Mouse (Mus musculus): Measurements from ENCODE around the gene Diras2. TPM values are rescaled to one million over a fixed set of nuclear protein-coding genes. Genes with fewer than 3 reads are reported as not detected.

The Diras2 gene
- total RNA-seq, 1 experiment: 0.76 TPM

GRCm38 (mm10) chr13:52516561-52516960 is 14.5 kb downstream of the Diras2 start:
- Histone ChIP-seq H3K9ac (ENCODE audit: insufficient read depth, low read depth, low read length, poor library complexity, severe bottlenecking) (no peak overlapping the region), H3K4me1 (ENCODE audit: control insufficient read depth in 2 of 2, insufficient read depth in 2 of 2, low read length in 2 of 2, poor library complexity in 1 of 2) (no peaks in the 10 kb centered on the region), H3K27ac (ENCODE audit: insufficient read depth, low read depth, low read length, poor library complexity, severe bottlenecking) (no peak overlapping the region), H3K4me3 (ENCODE audit: insufficient read depth in 1 of 2, low read depth in 1 of 2, low read length in 2 of 2, poor library complexity in 1 of 2, severe bottlenecking in 1 of 2) (no peak overlapping the region), H3K9me3 (ENCODE audit: control insufficient read depth, insufficient read depth, low read depth, low read length) (no peaks in the 10 kb centered on the region), H3K36me3 (ENCODE audit: control insufficient read depth, insufficient read depth, low read length, poor library complexity, severe bottlenecking) (no peaks in the 10 kb centered on the region)
- TF ChIP-seq ZC3H11A (IDR thresholded peaks at IDR 0.05; ENCODE audit: borderline replicate concordance, low read depth, low read length): no peak
- TF ChIP-seq HCFC1 (IDR thresholded peaks at IDR 0.05; ENCODE audit: borderline replicate concordance, insufficient read depth, low read length): no peak
- no peak for TF ChIP-seq ZNF384 (IDR thresholded peaks at IDR 0.05; ENCODE audit: low read depth, low read length)
- TF ChIP-seq MAFK (IDR thresholded peaks at IDR 0.05; ENCODE audit: insufficient read depth, low read depth, low read length): no peak
- no peak for TF ChIP-seq CHD2 (IDR thresholded peaks at IDR 0.05; ENCODE audit: low read depth, low read length)
- in situ Hi-C loops (cut with MboI; ENCODE audit: low sequenced_read_pairs in 2 of 2, unreplicated experiment in 2 of 2): no loop called here
- no peak for DNase-seq (ENCODE audit: low read depth, low spot score)

DNA sequence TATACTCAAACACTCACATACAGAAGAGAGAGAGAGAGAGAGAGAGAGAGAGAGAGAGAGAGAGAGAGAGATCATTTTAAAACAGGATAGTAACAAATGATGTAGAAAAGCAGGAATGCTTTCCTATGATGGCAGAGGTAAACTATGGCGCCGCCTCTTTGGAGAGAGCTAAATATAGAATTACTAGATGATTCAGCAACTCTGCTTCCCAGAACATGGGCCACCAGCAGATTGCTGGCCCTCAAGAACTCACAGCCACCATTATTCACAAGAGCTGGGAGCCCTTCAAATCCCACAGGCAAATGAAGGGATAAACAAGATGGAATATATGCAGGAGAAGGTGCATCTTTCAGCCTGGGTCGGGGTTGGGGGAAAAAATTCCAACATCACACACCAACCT is 15.0 kb downstream of the Diras2 start:
- Histone ChIP-seq H3K27ac (ENCODE audit: insufficient read depth, low read depth, low read length, poor library complexity, severe bottlenecking) (no peak overlapping the region), H3K36me3 (ENCODE audit: control insufficient read depth, insufficient read depth, low read length, poor library complexity, severe bottlenecking) (no peaks in the 10 kb centered on the region), H3K9ac (ENCODE audit: insufficient read depth, low read depth, low read length, poor library complexity, severe bottlenecking) (no peak overlapping the region), H3K9me3 (ENCODE audit: control insufficient read depth, insufficient read depth, low read depth, low read length) (no peaks in the 10 kb centered on the region), H3K4me3 (ENCODE audit: insufficient read depth in 1 of 2, low read depth in 1 of 2, low read length in 2 of 2, poor library complexity in 1 of 2, severe bottlenecking in 1 of 2) (no peak overlapping the region), H3K4me1 (ENCODE audit: control insufficient read depth in 2 of 2, insufficient read depth in 2 of 2, low read length in 2 of 2, poor library complexity in 1 of 2) (no peaks in the 10 kb centered on the region)
- in situ Hi-C loops (cut with MboI; ENCODE audit: low sequenced_read_pairs in 2 of 2, unreplicated experiment in 2 of 2): no loop called here
- TF ChIP-seq CHD2 (IDR thresholded peaks at IDR 0.05; ENCODE audit: low read depth, low read length) (no peak), ZC3H11A (IDR thresholded peaks at IDR 0.05; ENCODE audit: borderline replicate concordance, low read depth, low read length) (no peak), HCFC1 (IDR thresholded peaks at IDR 0.05; ENCODE audit: borderline replicate concordance, insufficient read depth, low read length) (no peak), MAFK (IDR thresholded peaks at IDR 0.05; ENCODE audit: insufficient read depth, low read depth, low read length) (no peak), ZNF384 (IDR thresholded peaks at IDR 0.05; ENCODE audit: low read depth, low read length) (no peak)
- DNase-seq (ENCODE audit: low read depth, low spot score): no peak

GRCm38 (mm10) chr13:52513554-52513953 is 17.5 kb downstream of the Diras2 start:
- H3K4me3 ChIP-seq (ENCODE audit: insufficient read depth in 1 of 2, low read depth in 1 of 2, low read length in 2 of 2, poor library complexity in 1 of 2, severe bottlenecking in 1 of 2): no peak overlapping the region
- no peak overlapping the region for H3K9ac ChIP-seq (ENCODE audit: insufficient read depth, low read depth, low read length, poor library complexity, severe bottlenecking)

DNA sequence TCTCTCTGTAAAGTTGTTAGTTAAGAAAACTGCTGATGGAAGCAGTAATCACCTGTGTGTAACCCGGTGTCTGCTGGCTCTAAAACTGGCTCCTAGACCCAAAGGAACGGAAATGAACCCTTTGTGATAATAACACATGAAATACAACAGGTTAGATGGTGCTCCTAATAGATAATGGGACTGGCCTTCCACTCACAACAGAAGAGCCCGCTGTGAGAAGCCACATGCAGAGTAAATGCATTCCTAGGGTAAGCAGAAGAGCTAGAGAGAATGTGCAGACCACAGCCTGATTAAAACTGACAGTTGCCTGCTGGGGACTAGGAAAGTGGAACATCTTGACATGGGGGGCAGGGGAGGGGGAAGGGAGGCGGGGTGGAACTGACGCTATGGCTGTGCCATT is 18.7 kb downstream of the Diras2 start:
- in situ Hi-C loops (cut with MboI; ENCODE audit: low sequenced_read_pairs in 2 of 2, unreplicated experiment in 2 of 2): no loop called here
- no peaks in the 10 kb centered on the region for H3K9me3 ChIP-seq (ENCODE audit: control insufficient read depth, insufficient read depth, low read depth, low read length)
- DNase-seq (ENCODE audit: low read depth, low spot score): no peak

More at GRCm38 (mm10) chr13:52513554-52513953, 17.5 kb downstream of the Diras2 start:
- TF ChIP-seq HCFC1 (IDR thresholded peaks at IDR 0.05; ENCODE audit: borderline replicate concordance, insufficient read depth, low read length): no peak
- no peak for TF ChIP-seq CHD2 (IDR thresholded peaks at IDR 0.05; ENCODE audit: low read depth, low read length)
- no peak for TF ChIP-seq ZNF384 (IDR thresholded peaks at IDR 0.05; ENCODE audit: low read depth, low read length)
- no peak overlapping the region for H3K27ac ChIP-seq (ENCODE audit: insufficient read depth, low read depth, low read length, poor library complexity, severe bottlenecking)
- no peaks in the 10 kb centered on the region for H3K9me3 ChIP-seq (ENCODE audit: control insufficient read depth, insufficient read depth, low read depth, low read length)
- no peaks in the 10 kb centered on the region for H3K4me1 ChIP-seq (ENCODE audit: control insufficient read depth in 2 of 2, insufficient read depth in 2 of 2, low read length in 2 of 2, poor library complexity in 1 of 2)
- in situ Hi-C loops (cut with MboI; ENCODE audit: low sequenced_read_pairs in 2 of 2, unreplicated experiment in 2 of 2): no loop called here
- no peak for DNase-seq (ENCODE audit: low read depth, low spot score)
- H3K36me3 ChIP-seq (ENCODE audit: control insufficient read depth, insufficient read depth, low read length, poor library complexity, severe bottlenecking): no peaks in the 10 kb centered on the region

GRCm38 (mm10) chr13:52510172-52510880 is 20.8 kb downstream of the Diras2 start:
- Histone ChIP-seq H3K4me3 (ENCODE audit: insufficient read depth in 1 of 2, low read depth in 1 of 2, low read length in 2 of 2, poor library complexity in 1 of 2, severe bottlenecking in 1 of 2) (no peak overlapping the region), H3K36me3 (ENCODE audit: control insufficient read depth, insufficient read depth, low read length, poor library complexity, severe bottlenecking) (no peaks in the 10 kb centered on the region), H3K4me1 (ENCODE audit: control insufficient read depth in 2 of 2, insufficient read depth in 2 of 2, low read length in 2 of 2, poor library complexity in 1 of 2) (no peaks in the 10 kb centered on the region), H3K9ac (ENCODE audit: insufficient read depth, low read depth, low read length, poor library complexity, severe bottlenecking) (no peak overlapping the region), H3K9me3 (ENCODE audit: control insufficient read depth, insufficient read depth, low read depth, low read length) (no peaks in the 10 kb centered on the region), H3K27ac (ENCODE audit: insufficient read depth, low read depth, low read length, poor library complexity, severe bottlenecking) (no peak overlapping the region)
- DNase-seq (ENCODE audit: low read depth, low spot score): no peak
- TF ChIP-seq ZNF384 (IDR thresholded peaks at IDR 0.05; ENCODE audit: low read depth, low read length): no peak
- no peak for TF ChIP-seq HCFC1 (IDR thresholded peaks at IDR 0.05; ENCODE audit: borderline replicate concordance, insufficient read depth, low read length)
- TF ChIP-seq ZC3H11A (IDR thresholded peaks at IDR 0.05; ENCODE audit: borderline replicate concordance, low read depth, low read length): no peak
- no peak for TF ChIP-seq CHD2 (IDR thresholded peaks at IDR 0.05; ENCODE audit: low read depth, low read length)
- no peak for TF ChIP-seq MAFK (IDR thresholded peaks at IDR 0.05; ENCODE audit: insufficient read depth, low read depth, low read length)
- in situ Hi-C loops (cut with MboI; ENCODE audit: low sequenced_read_pairs in 2 of 2, unreplicated experiment in 2 of 2): no loop called here

More for the DNA sequence above, 18.7 kb downstream of the Diras2 start:
- Histone ChIP-seq H3K36me3 (ENCODE audit: control insufficient read depth, insufficient read depth, low read length, poor library complexity, severe bottlenecking) (no peaks in the 10 kb centered on the region), H3K27ac (ENCODE audit: insufficient read depth, low read depth, low read length, poor library complexity, severe bottlenecking) (no peak overlapping the region), H3K9ac (ENCODE audit: insufficient read depth, low read depth, low read length, poor library complexity, severe bottlenecking) (no peak overlapping the region), H3K4me3 (ENCODE audit: insufficient read depth in 1 of 2, low read depth in 1 of 2, low read length in 2 of 2, poor library complexity in 1 of 2, severe bottlenecking in 1 of 2) (no peak overlapping the region), H3K4me1 (ENCODE audit: control insufficient read depth in 2 of 2, insufficient read depth in 2 of 2, low read length in 2 of 2, poor library complexity in 1 of 2) (no peaks in the 10 kb centered on the region)
- TF ChIP-seq MAFK (IDR thresholded peaks at IDR 0.05; ENCODE audit: insufficient read depth, low read depth, low read length): peak; percentile 42; the same call in 1 of the 2 replicates
- no peak for TF ChIP-seq ZC3H11A (IDR thresholded peaks at IDR 0.05; ENCODE audit: borderline replicate concordance, low read depth, low read length)

All from ES-E14 (cell line).